Mouse (Mus musculus) thymus, adult 2 months (tissue): ENCODE measurements around the gene Fpgs.

ENCODE experiments used
- CTCF ChIP-seq: fragments of 200-500 bp; IDR thresholded peaks from 2 replicates; pipeline ENCODE4 v1.5.1; 2012; ENCODE audit warnings: mild to moderate bottlenecking, control low read depth, low read length, moderate library complexity, borderline replicate concordance; ENCODE audit not compliant: control insufficient read depth, poor library complexity, insufficient read depth; ENCODE audit errors: extremely low read depth
- POLR2A ChIP-seq: fragments of 200-500 bp; IDR thresholded peaks from 2 replicates; pipeline ENCODE4 v1.6.1; 2012; ENCODE audit warnings: mild to moderate bottlenecking, low read length, control low read depth, moderate library complexity; ENCODE audit not compliant: control insufficient read depth, poor library complexity, insufficient read depth; ENCODE audit errors: extremely low read depth

GRCm38 (mm10) chr2:32734480-32734879 lies 30.5 kb upstream of the Fpgs start:
- no peak for TF ChIP-seq POLR2A
- TF ChIP-seq CTCF = no peak
